Mouse (Mus musculus) megakaryocyte-erythroid progenitor cell, adult 5-6 weeks (primary cell): ENCODE measurements at regions not wholly inside any gene's neighbourhood (a gene's known extent, or its start where the extent isn't known, plus 50 kb on each side); places are given as distances from the start of the nearest gene placed in this dataset.

Experiments
- ATAC-seq: replicated peaks from 2 replicates; pipeline ENCODE4 v1.8.0; 2016; ENCODE audit warnings: mild to moderate bottlenecking, inconsistent platforms; ENCODE audit not compliant: severe bottlenecking, poor library complexity, low FRiP score, low TSS enrichment

GRCm38 (mm10) chr3:149444854-149445577 is 454.7 kb upstream of the Adgrl2 start:
- ATAC-seq, result peak; percentile 72

GRCm38 (mm10) chr3:149444377-149444776 is 454.0 kb upstream of the Adgrl2 start:
- ATAC-seq, result no peak

- ATAC-seq, result no peak
Measured at GRCm38 (mm10) chr3:149441227-149441626, 450.9 kb upstream of the Adgrl2 start.

- no peak for ATAC-seq
Measured at GRCm38 (mm10) chr3:149437763-149438162, 447.4 kb upstream of the Adgrl2 start.

GRCm38 (mm10) chr3:149436944-149437343 is 446.6 kb upstream of the Adgrl2 start:
- ATAC-seq, result no peak

- ATAC-seq, result 0 out of 2 replicates have a peak, but pooled peaks have one; percentile 37
Measured at GRCm38 (mm10) chr3:149436420-149436819, 446.1 kb upstream of the Adgrl2 start.

- ATAC-seq, result no peak
Measured at GRCm38 (mm10) chr3:149431795-149432194, 441.4 kb upstream of the Adgrl2 start.

- ATAC-seq, result peak; percentile 69
Measured at GRCm38 (mm10) chr3:149426023-149426759, 435.8 kb upstream of the Adgrl2 start.

GRCm38 (mm10) chr3:149424306-149424705 is 434.0 kb upstream of the Adgrl2 start:
- no peak for ATAC-seq

GRCm38 (mm10) chr3:149423491-149423890 is 433.1 kb upstream of the Adgrl2 start:
- ATAC-seq, result no peak

- peak; percentile 63 for ATAC-seq
Measured at GRCm38 (mm10) chr3:149415081-149415480, 424.7 kb upstream of the Adgrl2 start.

GRCm38 (mm10) chr3:149413114-149413513 is 422.8 kb upstream of the Adgrl2 start:
- peak; percentile 66 for ATAC-seq

GRCm38 (mm10) chr3:149410518-149410917 is 420.2 kb upstream of the Adgrl2 start:
- no peak for ATAC-seq

- no peak for ATAC-seq
Measured at GRCm38 (mm10) chr3:149408858-149409257, 418.5 kb upstream of the Adgrl2 start.

GRCm38 (mm10) chr3:149405872-149406271 is 415.5 kb upstream of the Adgrl2 start:
- no peak for ATAC-seq

- ATAC-seq, result no peak
Measured at GRCm38 (mm10) chr3:149404691-149405090, 414.3 kb upstream of the Adgrl2 start.

GRCm38 (mm10) chr3:149402496-149402895 is 412.1 kb upstream of the Adgrl2 start:
- no peak for ATAC-seq

GRCm38 (mm10) chr3:149395082-149395481 is 404.7 kb upstream of the Adgrl2 start:
- no peak for ATAC-seq

- no peak for ATAC-seq
Measured at GRCm38 (mm10) chr3:149393317-149394172, 403.2 kb upstream of the Adgrl2 start.

GRCm38 (mm10) chr3:149392164-149392563 is 401.8 kb upstream of the Adgrl2 start:
- ATAC-seq, result no peak
